Mouse (Mus musculus) hindbrain, embryonic 12.5 days (tissue): ENCODE measurements at regions not wholly inside any gene's neighbourhood (a gene's known extent, or its start where the extent isn't known, plus 50 kb on each side); places are given as distances from the start of the nearest gene placed in this dataset.

Source experiments
- ATAC-seq: fragments of 200-750 bp; cut with Nextera tagmentation; 2 replicates; pipeline ENCODE4 v1.8.0; 2017; ENCODE audit warnings: moderate TSS enrichment; ENCODE audit not compliant: low FRiP score
- H3K27ac ChIP-seq: fragments of 300-500 bp; sonication (generic); 2 replicates; pipeline ENCODE4 v1.5.1; 2016; ENCODE audit warnings: mild to moderate bottlenecking
- H3K27me3 ChIP-seq: fragments of 300-500 bp; sonication (generic); 2 replicates; pipeline ENCODE4 v1.6.1; 2016; ENCODE audit warnings: mild to moderate bottlenecking
- H3K36me3 ChIP-seq: fragments of 300-500 bp; sonication (generic); 2 replicates; pipeline ENCODE4 v1.6.1; 2016; ENCODE audit warnings: mild to moderate bottlenecking
- H3K4me1 ChIP-seq: fragments of 300-500 bp; sonication (generic); 2 replicates; pipeline ENCODE4 v1.6.1; 2016
- H3K4me2 ChIP-seq: fragments of 300-500 bp; sonication (generic); replicated peaks from 2 replicates; pipeline ENCODE4 v1.6.1; 2016; ENCODE audit warnings: mild to moderate bottlenecking
- H3K4me3 ChIP-seq: fragments of 300-500 bp; sonication (generic); 2 replicates; pipeline ENCODE4 v1.5.1; 2016; ENCODE audit warnings: mild to moderate bottlenecking
- H3K9ac ChIP-seq: fragments of 300-500 bp; sonication (generic); 2 replicates; pipeline ENCODE4 v1.6.1; 2016; ENCODE audit warnings: mild to moderate bottlenecking, moderate library complexity
- H3K9me3 ChIP-seq: fragments of 300-500 bp; sonication (generic); replicated peaks from 2 replicates; pipeline ENCODE4 v1.6.1; 2016; ENCODE audit warnings: mild to moderate bottlenecking
- WGBS: fragments of 180-500 bp; shearing (Covaris S2); methylation state at CpG from one replicate; pipeline ENCODE4 v1.1.7; 2016; 5-methylcytosine and 5-hydroxymethylcytosine counted together

- ATAC-seq, result peak; percentile 61; the same call in 1 of the 2 replicates
- H3K4me3 ChIP-seq, result no peak overlapping the region
- H3K4me1 ChIP-seq, result 0 out of 2 replicates have a peak, but pooled peaks cover 3% of the 10 kb centered on the region
- H3K4me2 ChIP-seq, result no peak overlapping the region
- H3K27ac ChIP-seq, result no peak overlapping the region
- H3K9ac ChIP-seq, result no peak overlapping the region
- WGBS, result 48% methylated on average over 20 of the region's 20 CpGs
- no peaks in the 10 kb centered on the region for H3K36me3 ChIP-seq
- no peaks in the 10 kb centered on the region for H3K9me3 ChIP-seq
- H3K27me3 ChIP-seq, result no peaks in the 10 kb centered on the region
These were observed 437.0 kb downstream of the Vrk1 start for GRCm38 (mm10) chr12:106446876-106447532.

GRCm38 (mm10) chr12:106448551-106448950 lies 438.5 kb downstream of the Vrk1 start:
- H3K4me2 ChIP-seq, result no peak overlapping the region
- no peaks in the 10 kb centered on the region for H3K36me3 ChIP-seq
- WGBS, result 92% methylated on average over 6 of the region's 6 CpGs
- 0 out of 2 replicates have a peak, but pooled peaks cover 3% of the 10 kb centered on the region for H3K4me1 ChIP-seq
- no peak overlapping the region for H3K9ac ChIP-seq
- no peaks in the 10 kb centered on the region for H3K27me3 ChIP-seq
- H3K9me3 ChIP-seq, result no peaks in the 10 kb centered on the region
- H3K4me3 ChIP-seq, result no peak overlapping the region
- H3K27ac ChIP-seq, result no peak overlapping the region
- no peak for ATAC-seq

GRCm38 (mm10) chr12:106453491-106453890 lies 443.5 kb downstream of the Vrk1 start:
- H3K36me3 ChIP-seq, result no peaks in the 10 kb centered on the region
- H3K4me2 ChIP-seq, result no peak overlapping the region
- no peak overlapping the region for H3K4me3 ChIP-seq
- no peak overlapping the region for H3K9ac ChIP-seq
- H3K9me3 ChIP-seq, result no peaks in the 10 kb centered on the region
- 52% methylated on average over 13 of the region's 13 CpGs for WGBS
- no peak overlapping the region for H3K27ac ChIP-seq
- ATAC-seq, result no peak
- no peaks in the 10 kb centered on the region for H3K4me1 ChIP-seq
- H3K27me3 ChIP-seq, result peaks cover 5% of the 10 kb centered on the region

- no peak overlapping the region for H3K9ac ChIP-seq
- no peak overlapping the region for H3K4me2 ChIP-seq
- no peak overlapping the region for H3K4me3 ChIP-seq
- H3K27me3 ChIP-seq, result peaks cover 5% of the 10 kb centered on the region
- H3K4me1 ChIP-seq, result peaks cover 7% of the 10 kb centered on the region
- no peaks in the 10 kb centered on the region for H3K9me3 ChIP-seq
- H3K36me3 ChIP-seq, result no peaks in the 10 kb centered on the region
- 45% methylated on average over 6 of the region's 6 CpGs for WGBS
- H3K27ac ChIP-seq, result no peak overlapping the region
- no peak for ATAC-seq
These were observed 448.2 kb downstream of the Vrk1 start for GRCm38 (mm10) chr12:106458215-106458614.

GRCm38 (mm10) chr12:106460650-106461049 lies 450.6 kb downstream of the Vrk1 start:
- peaks cover 5% of the 10 kb centered on the region for H3K27me3 ChIP-seq
- no peaks in the 10 kb centered on the region for H3K36me3 ChIP-seq
- 72% methylated on average over 7 of the region's 7 CpGs for whole genome bisulfite sequencing
- no peak overlapping the region for H3K4me2 ChIP-seq
- H3K4me3 ChIP-seq, result no peak overlapping the region
- no peak overlapping the region for H3K9ac ChIP-seq
- ATAC-seq, result no peak
- H3K4me1 ChIP-seq, result peaks cover 7% of the 10 kb centered on the region
- H3K9me3 ChIP-seq, result no peaks in the 10 kb centered on the region
- H3K27ac ChIP-seq, result no peak overlapping the region

- Histone ChIP-seq H3K36me3 (no peaks in the 10 kb centered on the region), H3K9ac (no peak overlapping the region)
- ATAC-seq, result no peak
These were observed 452.3 kb downstream of the Vrk1 start for GRCm38 (mm10) chr12:106462281-106462680.

GRCm38 (mm10) chr12:106464701-106465100 lies 454.7 kb downstream of the Vrk1 start:
- no peak overlapping the region for H3K4me3 ChIP-seq
- H3K4me2 ChIP-seq, result no peak overlapping the region
- no peak overlapping the region for H3K9ac ChIP-seq
- no peak for ATAC-seq
- H3K27me3 ChIP-seq, result no peaks in the 10 kb centered on the region; the same call in 1 of the 2 replicates
- H3K4me1 ChIP-seq, result peaks cover 22% of the 10 kb centered on the region
- 53% methylated on average over 11 of the region's 11 CpGs for WGBS
- no peak overlapping the region for H3K27ac ChIP-seq
- no peaks in the 10 kb centered on the region for H3K36me3 ChIP-seq
- no peaks in the 10 kb centered on the region for H3K9me3 ChIP-seq

More at GRCm38 (mm10) chr12:106462281-106462680, 452.3 kb downstream of the Vrk1 start:
- Histone ChIP-seq H3K9me3 (no peaks in the 10 kb centered on the region), H3K27me3 (peaks cover 5% of the 10 kb centered on the region), H3K4me2 (no peak overlapping the region), H3K4me1 (peaks cover 7% of the 10 kb centered on the region), H3K4me3 (no peak overlapping the region), H3K27ac (no peak overlapping the region)
- 15% methylated on average over 3 of the region's 3 CpGs for WGBS

GRCm38 (mm10) chr12:106468173-106468860 lies 458.3 kb downstream of the Vrk1 start:
- H3K36me3 ChIP-seq, result no peaks in the 10 kb centered on the region
- 0 out of 2 replicates have a peak overlapping the region, but pooled peaks have one; percentile 15 for H3K4me2 ChIP-seq
- peak overlapping the region; percentile 30; the same call in 1 of the 2 replicates for H3K27ac ChIP-seq
- no peaks in the 10 kb centered on the region for H3K9me3 ChIP-seq
- ATAC-seq, result peak; percentile 50; the same call in 1 of the 2 replicates
- H3K9ac ChIP-seq, result no peak overlapping the region
- H3K27me3 ChIP-seq, result no peaks in the 10 kb centered on the region; the same call in 1 of the 2 replicates
- H3K4me1 ChIP-seq, result peaks cover 15% of the 10 kb centered on the region
- 30% methylated on average over 18 of the region's 18 CpGs for WGBS
- no peak overlapping the region for H3K4me3 ChIP-seq

GRCm38 (mm10) chr12:106474501-106475165 lies 464.6 kb downstream of the Vrk1 start:
- peak overlapping the region; percentile 35 for H3K4me2 ChIP-seq
- H3K36me3 ChIP-seq, result no peaks in the 10 kb centered on the region
- H3K9me3 ChIP-seq, result no peaks in the 10 kb centered on the region
- no peak overlapping the region for H3K9ac ChIP-seq
- H3K4me3 ChIP-seq, result no peak overlapping the region
- peaks cover 14% of the 10 kb centered on the region for H3K27me3 ChIP-seq
- 10% methylated on average over 24 of the region's 24 CpGs for WGBS
- peaks cover 30% of the 10 kb centered on the region for H3K4me1 ChIP-seq
- no peak overlapping the region for H3K27ac ChIP-seq
- ATAC-seq, result peak; percentile 40; the same call in 1 of the 2 replicates

GRCm38 (mm10) chr12:106475486-106476050 lies 465.5 kb downstream of the Vrk1 start:
- H3K27ac ChIP-seq, result no peak overlapping the region
- H3K4me2 ChIP-seq, result no peak overlapping the region
- H3K9me3 ChIP-seq, result no peaks in the 10 kb centered on the region
- peaks cover 39% of the 10 kb centered on the region for H3K4me1 ChIP-seq
- H3K27me3 ChIP-seq, result peaks cover 16% of the 10 kb centered on the region
- H3K36me3 ChIP-seq, result no peaks in the 10 kb centered on the region
- WGBS, result 66% methylated on average over 8 of the region's 8 CpGs
- no peak overlapping the region for H3K9ac ChIP-seq
- ATAC-seq, result no peak
- no peak overlapping the region for H3K4me3 ChIP-seq

- no peak overlapping the region for H3K4me2 ChIP-seq
- 15% methylated on average over 8 of the region's 8 CpGs for WGBS
These were observed 467.1 kb downstream of the Vrk1 start for GRCm38 (mm10) chr12:106477040-106477665.

More at GRCm38 (mm10) chr12:106477040-106477665, 467.1 kb downstream of the Vrk1 start:
- Histone ChIP-seq H3K27ac (no peak overlapping the region), H3K27me3 (peaks cover 32% of the 10 kb centered on the region), H3K9ac (no peak overlapping the region), H3K4me3 (no peak overlapping the region), H3K36me3 (no peaks in the 10 kb centered on the region), H3K9me3 (no peaks in the 10 kb centered on the region), H3K4me1 (peaks cover 47% of the 10 kb centered on the region)
- ATAC-seq, result no peak
